Mouse (Mus musculus): ENCODE data around the gene Pigq. TPM values are rescaled to one million over a fixed set of nuclear protein-coding genes. Genes with fewer than 3 reads are reported as not detected.
A peak's percentile ranks its signal among the peaks of the same experiment; 100 is the strongest.

The Pigq gene
- polyA plus RNA-seq (2012; ENCODE audit: insufficient read depth, insufficient read length, low replicate concordance, missing spikeins): not detected in 2 replicates

GRCm38 (mm10) chr17:25944366-25945163 is at the start of gene Pigq, which contains the start of gene Nhlrc4:
Pigq (minus strand) TSS chr17:25944936.
Nhlrc4 (minus strand) TSS chr17:25944961.
- 49% methylated on average over 6 of the region's 6 CpGs for WGBS
- Histone ChIP-seq H3K4me1 (ENCODE audit: control insufficient read depth, insufficient read depth, low read length) (peaks cover 4% of the 10 kb centered on the region), H3K4me3 (ENCODE audit: insufficient read depth, low read depth, low read length) (no peak within 1 kb of the TSS), H3K27ac (ENCODE audit: insufficient read depth, low read depth, low read length) (no peak within 1 kb of the TSS)
- TF ChIP-seq POLR2A (IDR thresholded peaks at IDR 0.05; ENCODE audit: insufficient read depth, low read depth, low read length) (no peak), CTCF (IDR thresholded peaks at IDR 0.05; ENCODE audit: insufficient read depth, low read depth, low read length) (no peak)

- Histone ChIP-seq H3K4me1 (ENCODE audit: control insufficient read depth, insufficient read depth, low read length) (no peaks in the 10 kb centered on the region), H3K4me3 (ENCODE audit: insufficient read depth, low read depth, low read length) (no peak overlapping the region), H3K27ac (ENCODE audit: insufficient read depth, low read depth, low read length) (no peak overlapping the region)
- TF ChIP-seq POLR2A (IDR thresholded peaks at IDR 0.05; ENCODE audit: insufficient read depth, low read depth, low read length) (no peak), CTCF (IDR thresholded peaks at IDR 0.05; ENCODE audit: insufficient read depth, low read depth, low read length) (no peak)
- 97% methylated on average over 3 of the region's 3 CpGs for WGBS
These were observed 48.8 kb upstream of the Pigq start for GRCm38 (mm10) chr17:25993489-25993888.

DNA sequence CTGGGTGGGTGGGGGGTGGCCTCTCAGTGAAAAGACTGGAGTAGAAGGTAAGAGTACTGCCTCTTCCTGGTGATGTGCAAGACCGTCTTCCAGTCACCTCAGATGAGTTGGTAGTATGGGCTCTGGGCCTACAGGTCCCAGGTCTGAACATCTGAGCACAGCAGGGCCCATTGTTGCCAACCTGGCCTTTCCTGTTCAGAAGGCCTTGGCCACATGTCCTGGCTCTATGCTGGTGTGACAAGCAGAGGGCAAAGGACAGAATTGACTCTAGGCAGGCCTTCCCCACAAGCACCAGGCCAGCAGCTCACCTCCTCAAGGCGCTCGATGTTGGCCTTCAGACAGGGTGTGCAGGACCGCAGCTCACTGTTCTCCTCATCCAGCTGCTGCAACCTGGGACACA is 47.5 kb upstream of the Pigq start:
- Histone ChIP-seq H3K4me1 (ENCODE audit: control insufficient read depth, insufficient read depth, low read length) (no peaks in the 10 kb centered on the region), H3K27ac (ENCODE audit: insufficient read depth, low read depth, low read length) (no peak overlapping the region), H3K4me3 (ENCODE audit: insufficient read depth, low read depth, low read length) (no peak overlapping the region)
- WGBS: over 99% methylated on average over 4 of the region's 4 CpGs
- TF ChIP-seq POLR2A (IDR thresholded peaks at IDR 0.05; ENCODE audit: insufficient read depth, low read depth, low read length) (no peak), CTCF (IDR thresholded peaks at IDR 0.05; ENCODE audit: insufficient read depth, low read depth, low read length) (no peak)

GRCm38 (mm10) chr17:25990331-25990730 is 45.6 kb upstream of the Pigq start:
- Histone ChIP-seq H3K27ac (ENCODE audit: insufficient read depth, low read depth, low read length) (no peak overlapping the region), H3K4me1 (ENCODE audit: control insufficient read depth, insufficient read depth, low read length) (no peaks in the 10 kb centered on the region), H3K4me3 (ENCODE audit: insufficient read depth, low read depth, low read length) (no peak overlapping the region)
- WGBS: 96% methylated on average over 5 of the region's 5 CpGs
- TF ChIP-seq CTCF (IDR thresholded peaks at IDR 0.05; ENCODE audit: insufficient read depth, low read depth, low read length) (no peak), POLR2A (IDR thresholded peaks at IDR 0.05; ENCODE audit: insufficient read depth, low read depth, low read length) (no peak)

DNA sequence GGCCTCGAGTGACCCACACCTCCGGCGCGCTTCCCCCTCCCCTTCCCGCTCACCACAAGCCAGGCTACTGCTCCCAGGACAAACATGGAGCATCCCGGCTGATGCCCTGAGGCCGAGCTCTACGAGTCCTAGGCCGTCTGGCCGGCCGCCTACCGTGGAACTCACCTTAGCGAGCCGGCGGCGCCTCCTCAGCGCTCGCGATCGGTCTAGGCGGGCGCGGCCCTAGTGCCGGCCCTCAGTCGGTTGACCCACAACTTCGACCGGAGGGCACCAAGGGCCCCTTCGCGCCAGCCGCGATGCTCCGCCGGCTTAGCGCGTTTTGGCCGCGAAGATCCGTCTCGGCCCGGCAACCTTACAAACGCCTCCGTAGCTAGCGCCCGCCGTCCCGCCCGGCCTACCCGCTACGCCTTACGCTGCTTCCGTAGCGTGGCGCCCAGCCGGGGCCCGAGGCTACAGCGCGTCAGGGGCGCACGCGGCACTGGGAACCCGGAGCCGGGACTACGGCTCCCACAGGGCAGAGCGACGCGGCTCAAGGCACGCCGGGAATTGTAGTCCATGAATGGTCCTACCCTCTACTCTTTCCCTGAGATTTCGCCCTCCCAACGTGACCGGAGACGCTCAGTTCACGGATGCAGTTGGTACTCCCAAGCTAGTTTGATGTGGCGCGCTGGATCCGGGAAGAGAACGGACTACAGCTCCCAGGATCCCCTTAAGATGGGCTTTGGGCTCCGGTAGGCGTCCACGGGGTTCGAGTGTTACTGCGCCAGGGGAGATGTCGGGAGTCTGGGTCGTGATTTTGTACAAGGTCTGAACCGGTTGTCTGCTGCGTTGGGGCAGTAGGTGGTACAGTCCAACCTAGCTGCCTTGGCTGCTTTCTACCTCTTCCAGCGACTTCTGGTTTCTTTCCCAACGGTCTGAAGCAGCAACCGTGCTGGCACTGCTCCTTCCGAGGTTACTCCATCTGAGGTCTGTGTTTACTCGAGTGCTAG is 40.9 kb upstream of the Pigq start, which contains the start of gene Capn15:
Capn15 (minus strand) TSS at position 491 of the 989 bp plus-strand sequence.
- Histone ChIP-seq H3K4me1 (ENCODE audit: control insufficient read depth, insufficient read depth, low read length) (peaks cover 19% of the 10 kb centered on the region), H3K27ac (ENCODE audit: insufficient read depth, low read depth, low read length) (peak within 1 kb of the TSS; percentile 60), H3K4me3 (ENCODE audit: insufficient read depth, low read depth, low read length) (peak within 1 kb of the TSS; percentile 81)
- TF ChIP-seq POLR2A (IDR thresholded peaks at IDR 0.05; ENCODE audit: insufficient read depth, low read depth, low read length) (peak; percentile 73), CTCF (IDR thresholded peaks at IDR 0.05; ENCODE audit: insufficient read depth, low read depth, low read length) (no peak)
- under 1% methylated on average over 90 of the region's 91 CpGs for WGBS

DNA sequence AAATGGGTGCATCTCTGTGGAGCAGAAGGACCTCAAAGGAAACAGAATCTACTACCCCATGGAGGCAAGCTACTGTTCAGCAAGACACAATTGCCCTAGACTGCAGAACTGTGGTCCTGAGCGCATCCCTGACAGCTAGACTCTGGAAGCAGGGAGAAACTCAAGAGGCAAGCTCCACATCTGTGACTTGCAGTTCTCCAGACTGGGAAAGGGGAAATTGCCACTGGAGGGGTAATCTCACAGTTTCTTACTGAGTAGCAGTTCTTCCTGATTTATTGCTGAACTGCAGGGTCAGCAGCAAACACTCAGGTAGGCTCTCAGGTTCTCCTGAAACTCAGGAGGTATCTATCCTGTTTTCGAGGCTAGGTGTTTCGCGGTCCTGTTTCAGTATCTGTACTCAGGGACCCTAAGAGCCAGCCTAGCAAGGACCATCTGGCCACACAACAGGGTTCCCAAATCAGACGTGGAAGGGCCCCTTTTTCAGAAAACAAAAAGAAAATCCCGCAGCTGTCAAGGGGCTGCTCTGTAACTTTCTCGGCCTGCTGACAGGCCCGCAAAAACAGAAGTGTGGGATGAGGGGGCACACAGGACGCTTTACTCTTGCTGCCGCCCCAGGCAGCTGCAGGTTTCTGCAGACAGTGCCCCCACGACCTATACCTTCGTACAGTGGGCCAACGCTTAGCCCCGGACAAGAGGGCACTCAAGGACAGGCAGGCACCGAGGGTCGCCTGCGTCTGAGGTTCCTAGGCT is 40.0 kb upstream of the Pigq start:
- TF ChIP-seq CTCF (IDR thresholded peaks at IDR 0.05; ENCODE audit: insufficient read depth, low read depth, low read length) (no peak), POLR2A (IDR thresholded peaks at IDR 0.05; ENCODE audit: insufficient read depth, low read depth, low read length) (no peak)
- WGBS: 6% methylated on average over 17 of the region's 17 CpGs

DNA sequence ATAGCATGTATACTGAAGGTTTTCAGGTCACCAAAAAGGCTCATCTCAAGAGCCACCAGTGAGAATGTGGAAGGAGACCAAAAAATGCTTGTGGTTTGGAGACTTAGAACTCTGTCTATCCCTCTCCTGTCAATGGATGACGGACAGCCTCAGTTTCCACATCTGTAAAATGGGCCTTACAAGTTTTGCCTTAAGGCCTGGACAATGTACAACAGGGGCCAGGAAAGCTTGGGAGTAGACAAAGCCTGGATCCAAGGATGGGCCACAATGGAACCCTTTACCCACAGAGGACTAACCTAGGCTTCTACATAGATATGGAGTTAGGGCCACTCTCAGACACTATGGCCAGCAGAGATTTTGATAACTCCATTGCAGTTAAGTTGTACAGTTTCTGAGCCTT is 39.3 kb upstream of the Pigq start:
- Histone ChIP-seq H3K4me1 (ENCODE audit: control insufficient read depth, insufficient read depth, low read length) (peaks cover 19% of the 10 kb centered on the region), H3K27ac (ENCODE audit: insufficient read depth, low read depth, low read length) (no peak overlapping the region), H3K4me3 (ENCODE audit: insufficient read depth, low read depth, low read length) (no peak overlapping the region)
- TF ChIP-seq CTCF (IDR thresholded peaks at IDR 0.05; ENCODE audit: insufficient read depth, low read depth, low read length): no peak
- no peak for TF ChIP-seq POLR2A (IDR thresholded peaks at IDR 0.05; ENCODE audit: insufficient read depth, low read depth, low read length)
- 94% methylated on average over 1 of the region's 1 CpGs for WGBS

More for the DNA sequence above, 40.0 kb upstream of the Pigq start:
- Histone ChIP-seq H3K4me1 (ENCODE audit: control insufficient read depth, insufficient read depth, low read length) (peaks cover 19% of the 10 kb centered on the region), H3K27ac (ENCODE audit: insufficient read depth, low read depth, low read length) (peak overlapping the region; percentile 50), H3K4me3 (ENCODE audit: insufficient read depth, low read depth, low read length) (peak overlapping the region; percentile 81)

GRCm38 (mm10) chr17:25982913-25983312 is 38.2 kb upstream of the Pigq start:
- 92% methylated on average over 3 of the region's 3 CpGs for WGBS
- H3K4me3 ChIP-seq (ENCODE audit: insufficient read depth, low read depth, low read length): no peak overlapping the region
- TF ChIP-seq POLR2A (IDR thresholded peaks at IDR 0.05; ENCODE audit: insufficient read depth, low read depth, low read length): no peak

More at GRCm38 (mm10) chr17:25982913-25983312, 38.2 kb upstream of the Pigq start:
- Histone ChIP-seq H3K4me1 (ENCODE audit: control insufficient read depth, insufficient read depth, low read length) (peaks cover 19% of the 10 kb centered on the region), H3K27ac (ENCODE audit: insufficient read depth, low read depth, low read length) (no peak overlapping the region)
